Mouse (Mus musculus): Measurements from ENCODE around the gene Zfp113.

- no peak for TF ChIP-seq CTCF (IDR thresholded peaks at IDR 0.05)
- no peak for TF ChIP-seq EP300 (IDR thresholded peaks at IDR 0.05)
These were observed 17.7 kb upstream of the Zfp113 start for GRCm38 (mm10) chr5:138173217-138173616.
